Mouse (Mus musculus) 3134 (cell line): ENCODE data around the gene Gm9747.

Experiments used
- DNase-seq: peaks from one replicate; pipeline ENCODE4 v3.0.0-alpha.2; 2011; ENCODE audit warnings: low spot score; ENCODE audit not compliant: insufficient read length; ENCODE audit errors: extremely low read depth

The Gm9747 gene

GRCm38 (mm10) chr1:82253789-82254445 lies 21.0 kb downstream of the Gm9747 start:
- DNase-seq: no peak

- DNase-seq: no peak
Measured at GRCm38 (mm10) chr1:82257457-82257856, 24.5 kb downstream of the Gm9747 start.

GRCm38 (mm10) chr1:82258331-82258730 lies 25.4 kb downstream of the Gm9747 start:
- no peak for DNase-seq

- DNase-seq: no peak
Measured at GRCm38 (mm10) chr1:82260055-82260454, 27.1 kb downstream of the Gm9747 start.

GRCm38 (mm10) chr1:82261053-82261618 lies 28.2 kb downstream of the Gm9747 start:
- DNase-seq: no peak

- no peak for DNase-seq
Measured at GRCm38 (mm10) chr1:82261638-82262037, 28.7 kb downstream of the Gm9747 start.

GRCm38 (mm10) chr1:82262331-82262730 lies 29.4 kb downstream of the Gm9747 start:
- DNase-seq: no peak

- DNase-seq: no peak
Measured at GRCm38 (mm10) chr1:82267547-82267946, 34.6 kb downstream of the Gm9747 start.

- DNase-seq: no peak
Measured at GRCm38 (mm10) chr1:82272231-82272630, 39.3 kb downstream of the Gm9747 start.

GRCm38 (mm10) chr1:82273529-82273928 lies 40.6 kb downstream of the Gm9747 start:
- DNase-seq: no peak

GRCm38 (mm10) chr1:82274361-82274760 lies 41.4 kb downstream of the Gm9747 start:
- no peak for DNase-seq

- no peak for DNase-seq
Measured at GRCm38 (mm10) chr1:82279768-82280167, 46.9 kb downstream of the Gm9747 start.

- DNase-seq: no peak
Measured at GRCm38 (mm10) chr1:82281823-82282222, 48.9 kb downstream of the Gm9747 start.

- DNase-seq: peak; percentile 94
Measured at GRCm38 (mm10) chr1:82282992-82283611, 50.2 kb downstream of the Gm9747 start.

GRCm38 (mm10) chr1:82283901-82284301 lies 51.0 kb downstream of the Gm9747 start:
- DNase-seq: peak; percentile 47

GRCm38 (mm10) chr1:82284403-82284802 lies 51.5 kb downstream of the Gm9747 start:
- peak; percentile 16 for DNase-seq
